Mouse (Mus musculus): ENCODE measurements around the gene Gm20388. TPM values are rescaled to one million over a fixed set of nuclear protein-coding genes. Genes with fewer than 3 reads are reported as not detected.

Gm20388 gene
- polyA plus RNA-seq, 1 experiment = 59.3 TPM

DNA sequence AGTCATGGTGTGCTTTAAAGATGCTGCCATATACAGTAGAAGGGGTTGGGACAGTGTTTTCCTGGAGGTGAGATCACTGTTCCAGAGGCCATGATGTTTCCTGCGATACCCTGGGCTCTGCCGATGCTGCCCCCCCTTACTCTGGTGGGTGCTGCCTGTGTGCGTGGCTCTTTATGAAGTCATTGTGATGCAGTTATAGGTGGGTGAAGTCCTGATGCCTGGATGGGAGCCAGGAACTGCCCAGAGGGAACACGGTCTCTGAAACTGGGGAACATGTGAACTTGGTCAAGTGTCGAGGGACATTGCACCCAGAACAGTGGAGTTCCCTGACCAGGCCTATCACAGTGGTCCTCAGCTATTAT is 2802.5 kb downstream of the Gm20388 start:
- DNase-seq (ENCODE audit: low read depth) = no peak

DNA sequence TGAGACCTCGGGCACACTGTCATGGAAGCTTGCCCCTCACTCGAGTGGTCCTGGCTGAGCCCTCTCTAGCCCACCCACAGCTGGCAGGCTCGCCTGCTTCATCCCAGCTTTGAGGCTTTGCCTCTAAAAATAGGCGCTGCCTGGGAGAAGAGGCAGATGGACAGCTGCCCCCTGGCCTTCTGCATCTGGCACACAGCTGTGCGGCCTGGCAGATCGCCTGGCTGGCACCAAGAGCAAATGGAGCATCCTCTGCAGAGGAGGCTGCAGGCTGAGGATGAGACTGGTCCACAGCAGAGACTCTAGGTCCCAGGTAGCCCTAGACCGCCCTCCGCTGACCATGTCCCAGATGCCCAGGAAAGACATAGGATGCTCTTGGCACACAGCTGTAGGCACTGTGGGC is 2805.9 kb downstream of the Gm20388 start:
- DNase-seq (ENCODE audit: low read depth) = no peak
- TF ChIP-seq POLR2A (IDR thresholded peaks at IDR 0.05; ENCODE audit: borderline replicate concordance, extremely low read depth, insufficient read depth, insufficient read length, poor library complexity, severe bottlenecking) = no peak
- TF ChIP-seq CTCF (IDR thresholded peaks at IDR 0.05; ENCODE audit: borderline replicate concordance, extremely low read depth, insufficient read depth, insufficient read length) = no peak

More for the DNA sequence above, 2802.5 kb downstream of the Gm20388 start:
- no peak for TF ChIP-seq CTCF (IDR thresholded peaks at IDR 0.05; ENCODE audit: borderline replicate concordance, extremely low read depth, insufficient read depth, insufficient read length)
- TF ChIP-seq POLR2A (IDR thresholded peaks at IDR 0.05; ENCODE audit: borderline replicate concordance, extremely low read depth, insufficient read depth, insufficient read length, poor library complexity, severe bottlenecking) = no peak

DNA sequence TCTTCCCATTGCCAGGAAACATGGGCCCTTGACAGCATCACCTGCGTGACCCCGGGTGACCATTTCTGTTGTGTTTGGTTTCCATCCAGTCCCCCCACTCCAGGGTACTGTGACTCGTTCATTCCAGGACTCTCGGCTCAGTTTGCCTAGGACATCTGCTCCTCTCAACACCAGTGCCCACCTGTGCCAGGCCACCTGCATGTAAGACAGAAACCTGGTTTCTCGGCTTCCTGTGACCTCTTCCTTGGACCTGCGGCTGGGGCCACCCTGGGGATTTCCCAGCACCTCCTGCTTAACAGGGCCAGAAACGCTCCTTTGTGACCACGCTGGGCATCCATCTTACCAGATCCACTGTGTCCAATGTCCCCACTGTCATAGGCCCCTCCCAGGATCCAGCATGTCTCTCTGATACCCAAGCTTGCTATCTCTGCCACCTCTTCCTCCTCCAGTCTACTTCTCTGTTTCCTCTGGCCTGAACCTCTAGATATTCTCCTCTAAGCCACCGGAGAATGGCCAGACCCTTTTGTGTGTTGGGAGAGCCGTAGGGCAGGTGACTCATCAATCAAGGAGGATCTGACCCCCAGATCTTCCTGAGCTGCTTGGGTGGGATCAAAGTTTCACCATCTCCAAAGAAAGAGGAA is 2807.3 kb downstream of the Gm20388 start:
- TF ChIP-seq POLR2A (IDR thresholded peaks at IDR 0.05; ENCODE audit: borderline replicate concordance, extremely low read depth, insufficient read depth, insufficient read length, poor library complexity, severe bottlenecking) (no peak), CTCF (IDR thresholded peaks at IDR 0.05; ENCODE audit: borderline replicate concordance, extremely low read depth, insufficient read depth, insufficient read length) (no peak)
- DNase-seq (ENCODE audit: low read depth) = no peak

DNA sequence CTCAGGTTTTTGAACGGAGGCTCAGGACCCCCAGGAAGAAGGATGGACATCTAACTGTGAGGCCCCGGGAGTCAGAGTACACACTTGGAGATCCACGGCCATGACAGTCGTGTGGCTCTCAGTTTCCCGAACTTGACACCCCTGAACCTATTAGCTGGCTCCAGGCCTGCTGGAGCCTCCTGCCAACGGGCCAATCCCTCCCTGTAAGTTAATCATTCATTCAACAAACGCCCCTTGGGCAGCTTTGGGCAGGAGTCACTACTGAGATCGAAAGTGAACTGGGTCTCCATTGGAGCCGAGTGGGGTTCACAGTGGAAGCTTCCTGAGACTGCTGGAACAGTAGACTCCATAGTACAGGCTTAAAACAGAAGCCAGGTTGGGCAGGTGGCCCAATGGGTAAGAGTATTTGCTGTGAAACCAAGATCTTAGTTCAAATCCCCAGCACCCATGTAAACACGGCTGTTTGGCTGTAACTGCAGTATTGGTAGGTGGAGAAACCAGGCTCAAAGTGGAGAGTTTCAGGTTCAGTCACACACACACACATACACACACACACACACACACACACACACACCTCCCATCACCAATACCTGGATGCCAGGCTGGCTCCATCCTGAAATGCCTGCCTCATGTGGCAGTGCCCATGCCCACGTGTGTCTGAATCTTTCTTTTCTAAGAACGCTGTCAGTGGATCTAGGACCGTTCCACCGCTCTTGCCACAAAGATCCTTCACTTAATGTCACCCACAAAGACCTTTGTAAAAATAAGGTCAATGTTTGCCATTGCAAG is 2808.3 kb downstream of the Gm20388 start:
- no peak for TF ChIP-seq CTCF (IDR thresholded peaks at IDR 0.05; ENCODE audit: borderline replicate concordance, extremely low read depth, insufficient read depth, insufficient read length)
- TF ChIP-seq POLR2A (IDR thresholded peaks at IDR 0.05; ENCODE audit: borderline replicate concordance, extremely low read depth, insufficient read depth, insufficient read length, poor library complexity, severe bottlenecking) = no peak

GRCm38 (mm10) chr8:122719500-122720065 is 2808.9 kb downstream of the Gm20388 start:
- DNase-seq (ENCODE audit: low read depth) = peak; percentile 53
- TF ChIP-seq POLR2A (IDR thresholded peaks at IDR 0.05; ENCODE audit: borderline replicate concordance, extremely low read depth, insufficient read depth, insufficient read length, poor library complexity, severe bottlenecking) = no peak
- TF ChIP-seq CTCF (IDR thresholded peaks at IDR 0.05; ENCODE audit: borderline replicate concordance, extremely low read depth, insufficient read depth, insufficient read length) = peak; percentile 31; the same call in 1 of the 2 replicates

More for the DNA sequence above, 2808.3 kb downstream of the Gm20388 start:
- DNase-seq (ENCODE audit: low read depth) = no peak

GRCm38 (mm10) chr8:122720070-122720729 is 2809.6 kb downstream of the Gm20388 start:
- no peak for TF ChIP-seq CTCF (IDR thresholded peaks at IDR 0.05; ENCODE audit: borderline replicate concordance, extremely low read depth, insufficient read depth, insufficient read length)
- no peak for TF ChIP-seq POLR2A (IDR thresholded peaks at IDR 0.05; ENCODE audit: borderline replicate concordance, extremely low read depth, insufficient read depth, insufficient read length, poor library complexity, severe bottlenecking)
- DNase-seq (ENCODE audit: low read depth) = peak; percentile 88

DNA sequence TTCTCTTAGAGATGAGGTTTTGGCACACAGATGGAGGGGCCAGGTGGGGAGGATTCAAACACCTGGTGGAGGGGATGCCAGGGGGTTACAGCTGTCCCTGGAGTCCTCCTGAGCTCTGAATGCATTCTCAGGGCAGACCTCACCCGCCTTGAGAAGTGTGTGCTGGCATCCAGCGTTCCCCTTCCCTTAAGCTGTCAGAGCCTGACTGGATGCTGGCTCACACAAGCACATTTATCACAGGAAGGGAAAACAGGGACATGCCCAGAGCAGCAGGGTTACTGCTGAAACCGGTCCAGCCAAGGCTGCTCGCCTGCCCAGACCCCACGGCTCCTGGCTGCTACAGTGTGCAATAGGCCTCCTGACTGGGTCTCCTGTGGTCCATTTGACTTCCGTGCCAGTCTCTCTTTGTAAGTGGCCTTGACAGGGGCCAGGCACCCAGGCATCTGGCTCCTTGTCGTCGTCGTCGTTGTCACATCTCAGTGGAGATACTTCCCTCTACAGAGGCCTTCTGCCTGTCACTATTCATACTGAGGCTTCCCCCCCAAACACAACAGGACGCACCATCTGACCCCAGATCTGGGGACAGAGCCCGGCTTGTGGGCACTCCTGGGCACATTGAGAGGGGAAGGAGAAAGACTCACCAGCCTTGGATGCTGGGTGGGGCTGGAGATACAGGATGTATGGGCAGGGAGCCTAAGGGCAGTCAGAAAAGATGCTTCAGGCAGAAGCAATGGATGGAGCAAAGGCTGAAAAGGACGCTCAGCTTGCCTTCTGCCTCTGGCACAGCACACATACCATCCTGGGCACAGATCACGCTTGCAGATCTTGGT is 2810.4 kb downstream of the Gm20388 start:
- DNase-seq (ENCODE audit: low read depth) = peak; percentile 81
- TF ChIP-seq POLR2A (IDR thresholded peaks at IDR 0.05; ENCODE audit: borderline replicate concordance, extremely low read depth, insufficient read depth, insufficient read length, poor library complexity, severe bottlenecking) (no peak), CTCF (IDR thresholded peaks at IDR 0.05; ENCODE audit: borderline replicate concordance, extremely low read depth, insufficient read depth, insufficient read length) (no peak)

DNA sequence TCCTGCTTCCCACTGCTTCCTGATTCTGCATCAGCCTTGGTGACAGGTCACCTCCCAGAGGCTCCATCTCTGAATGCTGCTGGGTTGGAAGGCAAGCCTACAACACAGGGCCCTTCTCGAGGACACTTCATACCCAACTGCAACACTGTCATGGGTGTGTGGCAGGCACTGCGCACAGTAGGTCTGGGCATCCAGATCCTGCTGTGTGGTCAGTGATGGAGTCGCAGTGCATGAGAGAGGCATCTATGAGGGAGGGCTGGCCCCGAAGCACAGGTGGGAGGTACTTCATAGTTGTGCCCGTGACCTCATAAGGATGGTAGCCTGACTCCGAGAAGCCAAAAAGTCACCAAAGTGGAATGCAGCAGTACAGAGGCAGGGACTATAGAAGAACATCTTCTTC is 2814.5 kb downstream of the Gm20388 start:
- no peak for TF ChIP-seq POLR2A (IDR thresholded peaks at IDR 0.05; ENCODE audit: borderline replicate concordance, extremely low read depth, insufficient read depth, insufficient read length, poor library complexity, severe bottlenecking)
- no peak for TF ChIP-seq CTCF (IDR thresholded peaks at IDR 0.05; ENCODE audit: borderline replicate concordance, extremely low read depth, insufficient read depth, insufficient read length)
- DNase-seq (ENCODE audit: low read depth) = no peak

GRCm38 (mm10) chr8:122726789-122727188 is 2816.1 kb downstream of the Gm20388 start:
- no peak for DNase-seq (ENCODE audit: low read depth)
- TF ChIP-seq CTCF (IDR thresholded peaks at IDR 0.05; ENCODE audit: borderline replicate concordance, extremely low read depth, insufficient read depth, insufficient read length) (no peak), POLR2A (IDR thresholded peaks at IDR 0.05; ENCODE audit: borderline replicate concordance, extremely low read depth, insufficient read depth, insufficient read length, poor library complexity, severe bottlenecking) (no peak)

DNA sequence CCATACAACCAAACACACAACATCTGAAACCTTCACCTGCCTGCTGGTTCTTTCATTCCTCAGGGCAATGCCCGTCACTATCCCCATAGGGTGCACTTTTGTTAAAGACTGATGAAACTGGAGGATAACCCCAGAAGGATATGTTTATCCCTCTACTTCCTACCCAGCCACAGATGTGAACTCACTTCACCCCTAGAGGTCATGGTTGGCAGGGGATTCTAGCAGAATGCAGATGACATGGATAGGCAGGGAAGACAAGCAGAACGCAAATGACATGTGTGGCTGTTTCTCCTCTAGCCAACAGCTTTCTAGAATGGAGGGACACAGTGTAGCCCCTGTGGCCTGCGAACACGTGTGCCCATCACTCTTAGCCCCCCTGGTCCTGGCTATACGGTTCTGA is 2816.8 kb downstream of the Gm20388 start:
- TF ChIP-seq POLR2A (IDR thresholded peaks at IDR 0.05; ENCODE audit: borderline replicate concordance, extremely low read depth, insufficient read depth, insufficient read length, poor library complexity, severe bottlenecking) (no peak), CTCF (IDR thresholded peaks at IDR 0.05; ENCODE audit: borderline replicate concordance, extremely low read depth, insufficient read depth, insufficient read length) (no peak)
- DNase-seq (ENCODE audit: low read depth) = no peak

Measured in brain, embryonic 14.5 days (tissue).